Mouse (Mus musculus) thymus, adult 2 months (tissue): ENCODE measurements around the gene Pxn.

Source experiments
- CTCF ChIP-seq: fragments of 200-500 bp; IDR thresholded peaks from 2 replicates; pipeline ENCODE4 v1.5.1; 2012; ENCODE audit warnings: mild to moderate bottlenecking, control low read depth, low read length, moderate library complexity, borderline replicate concordance; ENCODE audit not compliant: control insufficient read depth, poor library complexity, insufficient read depth; ENCODE audit errors: extremely low read depth
- POLR2A ChIP-seq: fragments of 200-500 bp; IDR thresholded peaks from 2 replicates; pipeline ENCODE4 v1.6.1; 2012; ENCODE audit warnings: mild to moderate bottlenecking, low read length, control low read depth, moderate library complexity; ENCODE audit not compliant: control insufficient read depth, poor library complexity, insufficient read depth; ENCODE audit errors: extremely low read depth

- no peak for TF ChIP-seq CTCF
- TF ChIP-seq POLR2A: no peak
Observed at GRCm38 (mm10) chr5:115480101-115480500, 26.4 kb upstream of the Pxn start.
